Mouse (Mus musculus) CH12.LX (cell line): ENCODE results near the gene Rph3al. TPM values are rescaled to one million over a fixed set of nuclear protein-coding genes. Genes with fewer than 3 reads are reported as not detected.

Experiments
- DNase-seq: peaks from one replicate; pipeline ENCODE4 v3.0.0-alpha.2; 2013; ENCODE audit errors: extremely low read depth
- H3K27ac ChIP-seq: 2 replicates; pipeline ENCODE4 v1.5.1; 2012; ENCODE audit warnings: low read depth, mild to moderate bottlenecking, control low read depth, moderate library complexity; ENCODE audit not compliant: insufficient read depth
- H3K27me3 ChIP-seq: replicated peaks from 2 replicates; pipeline ENCODE3; 2012; ENCODE audit warnings: inconsistent platforms
- H3K36me3 ChIP-seq, 2 experiments: replicated peaks in 1 of 2; 2 replicates each; pipeline versions ENCODE3 to v1.6.1; 2012; ENCODE audit warnings: inconsistent platforms in 1 of 2, low read length in 1 of 2, mild to moderate bottlenecking in 1 of 2, mixed read lengths in 1 of 2, moderate library complexity in 1 of 2; ENCODE audit not compliant: control insufficient read depth in 1 of 2, insufficient read depth in 1 of 2
- H3K4me1 ChIP-seq, 2 experiments: 2 replicates each; pipeline ENCODE4 v1.6.1; 2012; ENCODE audit warnings: inconsistent platforms in 1 of 2, moderate library complexity in 1 of 2; ENCODE audit not compliant: insufficient read depth in 2 of 2, control insufficient read depth in 1 of 2
- H3K4me2 ChIP-seq: 2 replicates; pipeline ENCODE4 v1.6.1; 2012; ENCODE audit warnings: low read depth, mild to moderate bottlenecking, control low read depth; ENCODE audit not compliant: poor library complexity, insufficient read depth, severe bottlenecking
- H3K4me3 ChIP-seq, 3 experiments: fragments of 150-350 bp in 1 of 3; sonication (generic) in 1 of 3; replicated peaks in 1 of 3; 2 replicates each; pipeline versions ENCODE3 to v1.5.1; 2011 to 2012; ENCODE audit warnings: low read depth in 2 of 3, low read length in 2 of 3, mild to moderate bottlenecking in 2 of 3, moderate library complexity in 2 of 3, control low read depth in 1 of 3, improper control_type of control experiment in 1 of 3, inconsistent platforms in 1 of 3, mixed read lengths in 1 of 3; ENCODE audit not compliant: poor library complexity in 1 of 3
- H3K79me2 ChIP-seq: replicated peaks from 2 replicates; pipeline ENCODE4 v1.6.1; 2012; ENCODE audit warnings: mild to moderate bottlenecking, moderate library complexity; ENCODE audit not compliant: control insufficient read depth, poor library complexity, insufficient read depth, severe bottlenecking; ENCODE audit errors: extremely low read depth
- H3K9ac ChIP-seq: 2 replicates; pipeline ENCODE4 v1.6.1; 2012; ENCODE audit warnings: low read depth, mild to moderate bottlenecking, control low read depth, moderate library complexity; ENCODE audit not compliant: insufficient read depth
- H3K9me3 ChIP-seq: replicated peaks from 2 replicates; pipeline ENCODE3; 2012; ENCODE audit warnings: low read length, inconsistent platforms, mixed read lengths
- BHLHE40 ChIP-seq: IDR thresholded peaks from 2 replicates; pipeline ENCODE4 v1.6.1; 2011; ENCODE audit warnings: mild to moderate bottlenecking, low read depth, low read length, improper control_type of control experiment
- CHD1 ChIP-seq: IDR thresholded peaks from 2 replicates; pipeline ENCODE4 v1.6.1; 2012; ENCODE audit warnings: low read depth, low read length, improper control_type of control experiment, inconsistent platforms
- CHD2 ChIP-seq: IDR thresholded peaks from 2 replicates; pipeline ENCODE4 v1.6.1; 2011; ENCODE audit warnings: low read length, improper control_type of control experiment
- CTCF ChIP-seq, 2 experiments: IDR thresholded peaks in 1 of 2; conservative IDR thresholded peaks in 1 of 2; 2 replicates each; pipeline ENCODE4 v1.5.1; 2011 to 2012; ENCODE audit warnings: low read depth in 2 of 2, low read length in 2 of 2, improper control_type of control experiment in 1 of 2, inconsistent platforms in 1 of 2, mild to moderate bottlenecking in 1 of 2, moderate library complexity in 1 of 2
- E2F4 ChIP-seq: IDR thresholded peaks from 2 replicates; pipeline ENCODE4 v1.6.1; 2011; ENCODE audit warnings: low read depth, low read length, improper control_type of control experiment; ENCODE audit not compliant: insufficient replicate concordance
- ELF1 ChIP-seq: IDR thresholded peaks from 2 replicates; pipeline ENCODE4 v1.6.1; 2014; ENCODE audit warnings: low read depth, mild to moderate bottlenecking, inconsistent platforms, low read length, improper control_type of control experiment
- EP300 ChIP-seq: IDR thresholded peaks from 2 replicates; pipeline ENCODE4 v1.6.1; 2011; ENCODE audit warnings: low read length, improper control_type of control experiment
- ETS1 ChIP-seq: conservative IDR thresholded peaks from 2 replicates; pipeline ENCODE4 v1.6.1; 2012; ENCODE audit warnings: low read depth, mild to moderate bottlenecking, inconsistent platforms, low read length, improper control_type of control experiment, moderate library complexity
- GABPA ChIP-seq: IDR thresholded peaks from 2 replicates; pipeline ENCODE4 v1.6.1; 2012; ENCODE audit warnings: low read depth, low read length, improper control_type of control experiment, inconsistent platforms; ENCODE audit not compliant: insufficient replicate concordance
- HCFC1 ChIP-seq: IDR thresholded peaks from 2 replicates; pipeline ENCODE4 v1.6.1; 2012; ENCODE audit warnings: low read depth, mild to moderate bottlenecking, inconsistent platforms, low read length, improper control_type of control experiment
- IRF4 ChIP-seq: IDR thresholded peaks from 2 replicates; pipeline ENCODE4 v1.6.1; 2014; ENCODE audit warnings: low read depth, mild to moderate bottlenecking, inconsistent platforms, low read length, improper control_type of control experiment
- JUN ChIP-seq: IDR thresholded peaks from 2 replicates; pipeline ENCODE4 v1.6.1; 2011; ENCODE audit warnings: low read depth, mild to moderate bottlenecking, low read length, improper control_type of control experiment, moderate library complexity; ENCODE audit not compliant: insufficient read depth
- JUND ChIP-seq: conservative IDR thresholded peaks from 2 replicates; pipeline ENCODE4 v1.6.1; 2011; ENCODE audit warnings: low read depth, low read length, improper control_type of control experiment
- MAFK ChIP-seq: IDR thresholded peaks from 2 replicates; pipeline ENCODE4 v1.6.1; 2011; ENCODE audit warnings: low read length, improper control_type of control experiment; ENCODE audit not compliant: insufficient replicate concordance
- MAX ChIP-seq: IDR thresholded peaks from 2 replicates; pipeline ENCODE4 v1.6.1; 2011; ENCODE audit warnings: low read length, improper control_type of control experiment
- MAZ ChIP-seq: IDR thresholded peaks from 2 replicates; pipeline ENCODE4 v1.6.1; 2012; ENCODE audit warnings: low read depth, mild to moderate bottlenecking, inconsistent platforms, low read length, improper control_type of control experiment, moderate library complexity
- MEF2A ChIP-seq: IDR thresholded peaks from 2 replicates; pipeline ENCODE4 v1.6.1; 2014; ENCODE audit warnings: low read depth, mild to moderate bottlenecking, inconsistent platforms, low read length, improper control_type of control experiment, borderline replicate concordance
- MXI1 ChIP-seq: IDR thresholded peaks from 2 replicates; pipeline ENCODE4 v1.6.1; 2011; ENCODE audit warnings: mild to moderate bottlenecking, low read depth, low read length, improper control_type of control experiment
- MYC ChIP-seq: IDR thresholded peaks from 2 replicates; pipeline ENCODE4 v1.6.1; 2011; ENCODE audit warnings: low read depth, mild to moderate bottlenecking, improper control_type of control experiment, low read length
- NELFE ChIP-seq: IDR thresholded peaks from 2 replicates; pipeline ENCODE4 v1.6.1; 2011; ENCODE audit warnings: low read depth, low read length, improper control_type of control experiment
- NRF1 ChIP-seq: IDR thresholded peaks from 2 replicates; pipeline ENCODE4 v1.6.1; 2014; ENCODE audit warnings: low read depth, mild to moderate bottlenecking, inconsistent platforms, low read length, improper control_type of control experiment, moderate library complexity
- PAX5 ChIP-seq: IDR thresholded peaks from 2 replicates; pipeline ENCODE4 v1.6.1; 2012; ENCODE audit warnings: low read length, inconsistent platforms, mixed read lengths
- POLR2A ChIP-seq: IDR thresholded peaks from 2 replicates; pipeline ENCODE4 v1.6.1; 2011; ENCODE audit warnings: low read depth, mild to moderate bottlenecking, improper control_type of control experiment, low read length
- POLR2AphosphoS2 ChIP-seq: IDR thresholded peaks from 2 replicates; pipeline ENCODE4 v1.6.1; 2011; ENCODE audit warnings: low read depth, low read length, improper control_type of control experiment
- RAD21 ChIP-seq: IDR thresholded peaks from 2 replicates; pipeline ENCODE4 v1.6.1; 2011; ENCODE audit warnings: low read depth, mild to moderate bottlenecking, low read length, improper control_type of control experiment, moderate library complexity
- RCOR1 ChIP-seq: conservative IDR thresholded peaks from 2 replicates; pipeline ENCODE4 v1.6.1; 2012; ENCODE audit warnings: low read depth, mild to moderate bottlenecking, inconsistent platforms, low read length, improper control_type of control experiment
- SIN3A ChIP-seq: IDR thresholded peaks from 2 replicates; pipeline ENCODE4 v1.6.1; 2012; ENCODE audit warnings: low read length, improper control_type of control experiment, inconsistent platforms
- TCF12 ChIP-seq: IDR thresholded peaks from 2 replicates; pipeline ENCODE4 v1.6.1; 2014; ENCODE audit warnings: low read depth, mild to moderate bottlenecking, inconsistent platforms, low read length, improper control_type of control experiment
- UBTF ChIP-seq: IDR thresholded peaks from 2 replicates; pipeline ENCODE4 v1.6.1; 2012; ENCODE audit warnings: low read depth, mild to moderate bottlenecking, inconsistent platforms, low read length, improper control_type of control experiment, moderate library complexity
- USF1 ChIP-seq: IDR thresholded peaks from 2 replicates; pipeline ENCODE4 v1.6.1; 2014; ENCODE audit warnings: low read depth, mild to moderate bottlenecking, inconsistent platforms, low read length, improper control_type of control experiment
- USF2 ChIP-seq: conservative IDR thresholded peaks from 2 replicates; pipeline ENCODE4 v1.6.1; 2011; ENCODE audit warnings: low read depth, low read length, improper control_type of control experiment
- ZC3H11A ChIP-seq: IDR thresholded peaks from 2 replicates; pipeline ENCODE4 v1.6.1; 2012; ENCODE audit warnings: low read depth, mild to moderate bottlenecking, inconsistent platforms, low read length, improper control_type of control experiment
- ZMIZ1 ChIP-seq: IDR thresholded peaks from 2 replicates; pipeline ENCODE4 v1.6.1; 2012; ENCODE audit warnings: low read depth, mild to moderate bottlenecking, inconsistent platforms, low read length, improper control_type of control experiment
- ZNF384 ChIP-seq: IDR thresholded peaks from 2 replicates; pipeline ENCODE4 v1.6.1; 2012; ENCODE audit warnings: low read depth, low read length, improper control_type of control experiment, inconsistent platforms
- dilution Hi-C: fragments of 300-500 bp; cut with MboI; formaldehyde crosslinking; loops from 2 replicates; pipeline ENCODE4 v1.14.3; 2020; ENCODE audit warnings: low sequenced_read_pairs; ENCODE audit not compliant: extremely low pct_unique_long_range_greater_than_20kb, extremely low pct_ligation_motif_present
- in situ Hi-C: fragments of 300-500 bp; cut with MboI; formaldehyde crosslinking; loops from 3 replicates; pipeline ENCODE4 v1.14.3; 2019; ENCODE audit warnings: low sequenced_read_pairs, low pct_ligation_motif_present, low pct_unique_long_range_greater_than_20kb, mixed read lengths
- polyA plus RNA-seq: library from polyadenylated mRNA; unstranded; fragments of >175 nt; gene quantifications from 2 replicates; pipeline ENCODE4 v1.2.1, GENCODE M21; 2012; ENCODE audit warnings: low read depth; ENCODE audit not compliant: insufficient read length
- total RNA-seq, 2 experiments: library from RNA; depleted of rRNA; stranded (reverse); fragments of 300-350 nt in 1 of 2; fragments of >200 nt in 1 of 2; gene quantifications; 2 replicates each; pipeline ENCODE4 v1.2.3; 2012 to 2014

The Rph3al gene
- total and polyA plus RNA-seq, 3 experiments, result 0.34 to 0.39 TPM; not detected in 1

- H3K36me3 ChIP-seq, result no peaks in the 10 kb centered on the region
- H3K4me3 ChIP-seq, result no peak overlapping the region
- DNase-seq, result no peak
- no peak overlapping the region for H3K27ac ChIP-seq
- dilution Hi-C loops, result no loop called here
- no peak overlapping the region for H3K9ac ChIP-seq
- no peak for TF ChIP-seq IRF4
- TF ChIP-seq JUND, result no peak
- TF ChIP-seq EP300, result no peak
- TF ChIP-seq ZC3H11A, result no peak
- TF ChIP-seq USF2, result no peak
- no peak for TF ChIP-seq CHD1
- TF ChIP-seq NRF1, result no peak
- no peak for TF ChIP-seq TCF12
- TF ChIP-seq MYC, result no peak
- no peak for TF ChIP-seq BHLHE40
- TF ChIP-seq, all 38 proteins: peak for 0
- in situ Hi-C loops, result no loop called here
- Histone ChIP-seq H3K4me1 (peaks cover 0 to 11% of the 10 kb centered on the region in 2 experiments; a peak in 2 of 4 replicates), H3K79me2 (no peaks in the 10 kb centered on the region), H3K27me3 (peaks cover 50% of the 10 kb centered on the region), H3K9me3 (peaks cover 4% of the 10 kb centered on the region), H3K4me2 (no peak overlapping the region)
These were observed 34.0 kb upstream of the Rph3al start for GRCm38 (mm10) chr11:75972188-75972587.

GRCm38 (mm10) chr11:75970629-75971028, 32.4 kb upstream of the Rph3al start:
- Histone ChIP-seq H3K4me1 (peaks cover 0 to 13% of the 10 kb centered on the region in 2 experiments; a peak in 2 of 4 replicates), H3K27me3 (peaks cover 63% of the 10 kb centered on the region), H3K9ac (no peak overlapping the region), H3K9me3 (peaks cover 4% of the 10 kb centered on the region), H3K4me2 (no peak overlapping the region), H3K79me2 (no peaks in the 10 kb centered on the region), H3K36me3 (no peaks in the 10 kb centered on the region), H3K4me3 (no peak overlapping the region), H3K27ac (no peak overlapping the region)
- dilution Hi-C loops (no loop called here), in situ Hi-C loops (no loop called here)
- peak; percentile 17 for DNase-seq
- TF ChIP-seq MXI1 (no peak), MYC (peak; percentile 69; the same call in 1 of the 2 replicates), JUND (no peak), USF1 (no peak), POLR2AphosphoS2 (no peak), ETS1 (no peak), GABPA (no peak), CHD1 (no peak), IRF4 (no peak), MAZ (no peak), E2F4 (no peak), ZC3H11A (no peak), UBTF (no peak), ELF1 (no peak), RCOR1 (no peak), JUN (no peak), POLR2A (no peak), TCF12 (no peak), CHD2 (no peak), RAD21 (peak; percentile 50), SIN3A (no peak), MAX (no peak), MAFK (no peak), CTCF (conservative IDR thresholded peaks at IDR 0.05 in 1 of 2, IDR thresholded peaks at IDR 0.05 in 1 of 2; ENCODE audit: low read depth in 2 of 2, low read length in 2 of 2) (peak; percentile 30 to 71; a peak in 3 of 4 replicates), HCFC1 (no peak), NELFE (no peak), ZMIZ1 (no peak), PAX5 (no peak), ZNF384 (no peak), MEF2A (no peak)
